Mouse (Mus musculus) E14TG2a.4 (cell line): Measurements from ENCODE around the gene Cntn1.
"Not testable (repeated sequence)": the region's sequence is repeated elsewhere in the genome, so short reads cannot be mapped to it uniquely, and the experiment has no call there.

Source experiments
- H3K27me3 ChIP-seq: 2 replicates; pipeline ENCODE4 v1.6.1; 2014; ENCODE audit warnings: low read length, control low read depth; ENCODE audit not compliant: insufficient read depth
- H3K36me3 ChIP-seq: 2 replicates; pipeline ENCODE4 v1.6.1; 2014; ENCODE audit warnings: low read length, control low read depth; ENCODE audit not compliant: insufficient read depth
- H3K4me1 ChIP-seq: replicated peaks from 2 replicates; pipeline ENCODE4 v1.6.1; 2014; ENCODE audit warnings: low read depth, low read length, control low read depth
- H3K4me3 ChIP-seq: replicated peaks from 2 replicates; pipeline ENCODE4 v1.5.1; 2014; ENCODE audit warnings: mild to moderate bottlenecking, low read length
- H3K9me3 ChIP-seq: 2 replicates; pipeline ENCODE4 v1.6.1; 2014; ENCODE audit warnings: low read length, control low read depth
- CTCF ChIP-seq: conservative IDR thresholded peaks from 2 replicates; pipeline ENCODE4 v1.5.1; 2014; ENCODE audit warnings: low read length
- NANOG ChIP-seq: IDR thresholded peaks from 2 replicates; pipeline ENCODE4 v1.6.1; 2014; ENCODE audit warnings: borderline replicate concordance, low read length, mixed read lengths
- POU5F1 ChIP-seq: IDR thresholded peaks from 2 replicates; pipeline ENCODE4 v1.6.1; 2014; ENCODE audit warnings: low read length, borderline replicate concordance

Gene Cntn1

GRCm38 (mm10) chr15:92302796-92303195 is 251.8 kb downstream of the Cntn1 start:
- Histone ChIP-seq H3K36me3 (no peaks in the 10 kb centered on the region), H3K9me3 (no peaks in the 10 kb centered on the region), H3K4me1 (no peaks in the 10 kb centered on the region), H3K4me3 (no peak overlapping the region), H3K27me3 (no peaks in the 10 kb centered on the region)
- TF ChIP-seq NANOG (no peak), CTCF (no peak), POU5F1 (no peak)

GRCm38 (mm10) chr15:92304221-92304620 is 253.3 kb downstream of the Cntn1 start:
- TF ChIP-seq POU5F1 (no peak), NANOG (no peak), CTCF (no peak)
- Histone ChIP-seq H3K27me3 (no peaks in the 10 kb centered on the region), H3K4me3 (no peak overlapping the region), H3K4me1 (no peaks in the 10 kb centered on the region), H3K36me3 (no peaks in the 10 kb centered on the region), H3K9me3 (no peaks in the 10 kb centered on the region)

- H3K4me3 ChIP-seq = no peak overlapping the region
- no peaks in the 10 kb centered on the region for H3K4me1 ChIP-seq
- TF ChIP-seq NANOG = no peak
- TF ChIP-seq CTCF = no peak
- no peak for TF ChIP-seq POU5F1
- no peaks in the 10 kb centered on the region for H3K27me3 ChIP-seq
- no peaks in the 10 kb centered on the region for H3K36me3 ChIP-seq
- no peaks in the 10 kb centered on the region for H3K9me3 ChIP-seq
Measured at GRCm38 (mm10) chr15:92321959-92322358, 271.0 kb downstream of the Cntn1 start.

- no peaks in the 10 kb centered on the region for H3K27me3 ChIP-seq
- no peaks in the 10 kb centered on the region for H3K9me3 ChIP-seq
- TF ChIP-seq POU5F1 (no peak), NANOG (no peak), CTCF (no peak)
- H3K4me1 ChIP-seq = no peaks in the 10 kb centered on the region
- no peaks in the 10 kb centered on the region for H3K36me3 ChIP-seq
- H3K4me3 ChIP-seq = no peak overlapping the region
Measured at GRCm38 (mm10) chr15:92327111-92327510, 276.1 kb downstream of the Cntn1 start.

GRCm38 (mm10) chr15:92340253-92340652 is 289.3 kb downstream of the Cntn1 start:
- H3K9me3 ChIP-seq = peaks cover 4% of the 10 kb centered on the region; the same call in 1 of the 2 replicates
- H3K4me1 ChIP-seq = peaks cover 7% of the 10 kb centered on the region
- H3K27me3 ChIP-seq = no peaks in the 10 kb centered on the region
- no peak for TF ChIP-seq POU5F1
- TF ChIP-seq CTCF = no peak
- H3K36me3 ChIP-seq = 0 out of 2 replicates have a peak, but pooled peaks cover under 1% of the 10 kb centered on the region
- no peak overlapping the region for H3K4me3 ChIP-seq

GRCm38 (mm10) chr15:92341424-92341823 is 290.5 kb downstream of the Cntn1 start:
- peaks cover 18% of the 10 kb centered on the region for H3K4me1 ChIP-seq
- H3K9me3 ChIP-seq = peaks cover 4% of the 10 kb centered on the region; the same call in 1 of the 2 replicates
- TF ChIP-seq CTCF = no peak
- H3K36me3 ChIP-seq = peaks cover 12% of the 10 kb centered on the region
- no peak overlapping the region for H3K4me3 ChIP-seq
- no peaks in the 10 kb centered on the region for H3K27me3 ChIP-seq

GRCm38 (mm10) chr15:92344136-92344869 is 293.3 kb downstream of the Cntn1 start:
- Histone ChIP-seq H3K27me3 (no peaks in the 10 kb centered on the region), H3K9me3 (peaks cover 4% of the 10 kb centered on the region; the same call in 1 of the 2 replicates), H3K4me1 (peaks cover 36% of the 10 kb centered on the region), H3K4me3 (peak overlapping the region; percentile 82), H3K36me3 (peaks cover 19% of the 10 kb centered on the region)
- TF ChIP-seq NANOG (no peak), POU5F1 (no peak), CTCF (no peak)

- H3K9me3 ChIP-seq = peaks cover 2% of the 10 kb centered on the region; the same call in 1 of the 2 replicates
- H3K27me3 ChIP-seq = no peaks in the 10 kb centered on the region
- H3K36me3 ChIP-seq = peaks cover 31% of the 10 kb centered on the region
- TF ChIP-seq NANOG (no peak), CTCF (no peak), POU5F1 (no peak)
- H3K4me1 ChIP-seq = peaks cover 36% of the 10 kb centered on the region
- H3K4me3 ChIP-seq = no peak overlapping the region
Measured at GRCm38 (mm10) chr15:92347426-92347825, 296.5 kb downstream of the Cntn1 start.

- Histone ChIP-seq H3K4me3 (no peak overlapping the region), H3K27me3 (no peaks in the 10 kb centered on the region), H3K36me3 (peaks cover 31% of the 10 kb centered on the region), H3K4me1 (peaks cover 36% of the 10 kb centered on the region), H3K9me3 (no peaks in the 10 kb centered on the region)
- TF ChIP-seq POU5F1 = no peak
- no peak for TF ChIP-seq CTCF
- no peak for TF ChIP-seq NANOG
Measured at GRCm38 (mm10) chr15:92347902-92348301, 296.9 kb downstream of the Cntn1 start.

- not testable (repeated sequence) for H3K4me3 ChIP-seq, H3K27me3 ChIP-seq, H3K9me3 ChIP-seq
- Histone ChIP-seq H3K36me3 (peaks cover 31% of the 10 kb centered on the region), H3K4me1 (peaks cover 36% of the 10 kb centered on the region)
Measured at GRCm38 (mm10) chr15:92348453-92348852, 297.5 kb downstream of the Cntn1 start.
